Mouse (Mus musculus) hindbrain, embryonic 11.5 days (tissue): ENCODE results near the gene Gstm3. TPM values are rescaled to one million over a fixed set of nuclear protein-coding genes. Genes with fewer than 3 reads are reported as not detected.

Experiments used
- ATAC-seq: fragments of 200-750 bp; cut with Nextera tagmentation; 2 replicates; pipeline ENCODE4 v1.8.0; 2017; ENCODE audit warnings: mild to moderate bottlenecking, moderate TSS enrichment, moderate library complexity; ENCODE audit not compliant: low FRiP score
- DNase-seq: peaks from one replicate; pipeline ENCODE4 v3.0.0-alpha.2; 2015; ENCODE audit warnings: low spot score
- H3K27ac ChIP-seq: fragments of 300-500 bp; sonication (generic); 2 replicates; pipeline ENCODE4 v1.5.1; 2014; ENCODE audit warnings: mild to moderate bottlenecking, low read depth, low read length
- H3K27me3 ChIP-seq: fragments of 300-500 bp; sonication (generic); 2 replicates; pipeline ENCODE4 v1.6.1; 2014; ENCODE audit warnings: mild to moderate bottlenecking, low read length, moderate library complexity, mixed read lengths; ENCODE audit not compliant: control insufficient read depth, insufficient read depth
- H3K36me3 ChIP-seq: fragments of 300-500 bp; sonication (generic); 2 replicates; pipeline ENCODE4 v1.6.1; 2014; ENCODE audit warnings: mild to moderate bottlenecking, low read length, moderate library complexity, mixed read lengths; ENCODE audit not compliant: control insufficient read depth, insufficient read depth
- H3K4me1 ChIP-seq: fragments of 300-500 bp; sonication (generic); replicated peaks from 2 replicates; pipeline ENCODE4 v1.6.1; 2014; ENCODE audit warnings: low read length, mixed read lengths; ENCODE audit not compliant: control insufficient read depth, insufficient read depth
- H3K4me2 ChIP-seq: fragments of 300-500 bp; sonication (generic); replicated peaks from 2 replicates; pipeline ENCODE4 v1.6.1; 2014; ENCODE audit warnings: mild to moderate bottlenecking, low read depth, low read length
- H3K4me3 ChIP-seq: fragments of 300-500 bp; sonication (generic); 2 replicates; pipeline ENCODE4 v1.5.1; 2014; ENCODE audit warnings: low read depth, low read length
- H3K9ac ChIP-seq: fragments of 300-500 bp; sonication (generic); 2 replicates; pipeline ENCODE4 v1.6.1; 2014; ENCODE audit warnings: low read depth, low read length
- H3K9me3 ChIP-seq: fragments of 300-500 bp; sonication (generic); 2 replicates; pipeline ENCODE4 v1.6.1; 2016; ENCODE audit warnings: low read length; ENCODE audit not compliant: control insufficient read depth
- WGBS: fragments of 180-500 bp; shearing (Covaris S2); extraction: QIAGEN DNeasy Blood & Tissue Kit; methylation state at CpG from one replicate; pipeline ENCODE4 v1.1.7; 2014; 5-methylcytosine and 5-hydroxymethylcytosine counted together
- polyA plus RNA-seq: library from polyadenylated mRNA; unstranded; fragments of >200 nt; fragmentation: Nextera tagmentation; extraction: Ambion mirVana; gene quantifications from 2 replicates; pipeline ENCODE4 v1.2.1, GENCODE M21; 2014

The Gstm3 gene
- polyA plus RNA-seq, 1 experiment from 2014 or later, result not detected

GRCm38 (mm10) chr3:107929731-107930130, 39.4 kb downstream of the Gstm3 start:
- H3K27me3 ChIP-seq, result no peaks in the 10 kb centered on the region
- H3K4me1 ChIP-seq, result no peaks in the 10 kb centered on the region
- 89% methylated on average over 4 of the region's 4 CpGs for WGBS
- no peaks in the 10 kb centered on the region for H3K36me3 ChIP-seq
- ATAC-seq (no peak), DNase-seq (no peak)
- H3K4me2 ChIP-seq, result no peak overlapping the region
- no peaks in the 10 kb centered on the region for H3K9me3 ChIP-seq
- H3K27ac ChIP-seq, result no peak overlapping the region
- no peak overlapping the region for H3K9ac ChIP-seq
- no peak overlapping the region for H3K4me3 ChIP-seq

GRCm38 (mm10) chr3:107929243-107929642, 39.8 kb downstream of the Gstm3 start:
- Histone ChIP-seq H3K9me3 (no peaks in the 10 kb centered on the region), H3K4me1 (no peaks in the 10 kb centered on the region), H3K4me2 (no peak overlapping the region), H3K9ac (no peak overlapping the region), H3K4me3 (no peak overlapping the region), H3K27ac (no peak overlapping the region), H3K27me3 (no peaks in the 10 kb centered on the region), H3K36me3 (no peaks in the 10 kb centered on the region)
- 90% methylated on average over 4 of the region's 4 CpGs for WGBS
- DNase-seq, result no peak
- ATAC-seq, result no peak

- Histone ChIP-seq H3K9me3 (no peaks in the 10 kb centered on the region), H3K4me1 (no peaks in the 10 kb centered on the region), H3K9ac (no peak overlapping the region), H3K4me2 (no peak overlapping the region), H3K4me3 (no peak overlapping the region), H3K27ac (no peak overlapping the region), H3K36me3 (no peaks in the 10 kb centered on the region), H3K27me3 (no peaks in the 10 kb centered on the region)
- no peak for ATAC-seq
- no peak for DNase-seq
- 87% methylated on average over 11 of the region's 11 CpGs for WGBS
Observed at GRCm38 (mm10) chr3:107928691-107929090, 40.4 kb downstream of the Gstm3 start.

GRCm38 (mm10) chr3:107927841-107928240, 41.2 kb downstream of the Gstm3 start:
- no peak for DNase-seq
- Histone ChIP-seq H3K27ac (no peak overlapping the region), H3K9me3 (no peaks in the 10 kb centered on the region), H3K4me1 (no peaks in the 10 kb centered on the region), H3K36me3 (no peaks in the 10 kb centered on the region), H3K9ac (no peak overlapping the region), H3K4me3 (no peak overlapping the region), H3K27me3 (no peaks in the 10 kb centered on the region), H3K4me2 (no peak overlapping the region)
- no peak for ATAC-seq
- 71% methylated on average over 3 of the region's 3 CpGs for WGBS

GRCm38 (mm10) chr3:107925335-107925734, 43.7 kb downstream of the Gstm3 start:
- no peak overlapping the region for H3K27ac ChIP-seq
- H3K4me3 ChIP-seq, result no peak overlapping the region
- H3K9me3 ChIP-seq, result no peaks in the 10 kb centered on the region
- ATAC-seq, result no peak
- no peaks in the 10 kb centered on the region for H3K27me3 ChIP-seq
- no peaks in the 10 kb centered on the region for H3K36me3 ChIP-seq
- no peak for DNase-seq
- 89% methylated on average over 3 of the region's 3 CpGs for WGBS
- no peak overlapping the region for H3K4me2 ChIP-seq
- H3K9ac ChIP-seq, result no peak overlapping the region
- H3K4me1 ChIP-seq, result no peaks in the 10 kb centered on the region

- H3K27ac ChIP-seq, result no peak overlapping the region
- no peak for DNase-seq
- H3K4me1 ChIP-seq, result no peaks in the 10 kb centered on the region
- H3K4me2 ChIP-seq, result no peak overlapping the region
- H3K9me3 ChIP-seq, result no peaks in the 10 kb centered on the region
- no peak overlapping the region for H3K9ac ChIP-seq
- H3K4me3 ChIP-seq, result no peak overlapping the region
- no peaks in the 10 kb centered on the region for H3K36me3 ChIP-seq
- H3K27me3 ChIP-seq, result no peaks in the 10 kb centered on the region
- 94% methylated on average over 5 of the region's 5 CpGs for WGBS
- no peak for ATAC-seq
Observed at GRCm38 (mm10) chr3:107920348-107920747, 48.7 kb downstream of the Gstm3 start.

- 57% methylated on average over 7 of the region's 7 CpGs for WGBS
- Histone ChIP-seq H3K27me3 (no peaks in the 10 kb centered on the region), H3K9me3 (no peaks in the 10 kb centered on the region), H3K9ac (no peak overlapping the region), H3K4me2 (no peak overlapping the region), H3K36me3 (no peaks in the 10 kb centered on the region), H3K27ac (no peak overlapping the region), H3K4me1 (no peaks in the 10 kb centered on the region), H3K4me3 (no peak overlapping the region)
- ATAC-seq (peak; percentile 65; the same call in 1 of the 2 replicates), DNase-seq (peak; percentile 80)
Observed at GRCm38 (mm10) chr3:107917783-107918408, 51.2 kb downstream of the Gstm3 start.

GRCm38 (mm10) chr3:107917097-107917496, 52.0 kb downstream of the Gstm3 start:
- DNase-seq (peak; percentile 32), ATAC-seq (no peak)
- Histone ChIP-seq H3K36me3 (no peaks in the 10 kb centered on the region), H3K4me1 (no peaks in the 10 kb centered on the region), H3K9ac (no peak overlapping the region), H3K9me3 (no peaks in the 10 kb centered on the region), H3K27ac (no peak overlapping the region), H3K27me3 (no peaks in the 10 kb centered on the region), H3K4me2 (no peak overlapping the region), H3K4me3 (no peak overlapping the region)
- 76% methylated on average over 3 of the region's 3 CpGs for WGBS

- no peaks in the 10 kb centered on the region for H3K4me1 ChIP-seq
- no peaks in the 10 kb centered on the region for H3K27me3 ChIP-seq
- DNase-seq (no peak), ATAC-seq (no peak)
- no peaks in the 10 kb centered on the region for H3K9me3 ChIP-seq
- H3K9ac ChIP-seq, result no peak overlapping the region
- no peaks in the 10 kb centered on the region for H3K36me3 ChIP-seq
- H3K4me3 ChIP-seq, result no peak overlapping the region
- no peak overlapping the region for H3K27ac ChIP-seq
- no peak overlapping the region for H3K4me2 ChIP-seq
- 89% methylated on average over 15 of the region's 15 CpGs for WGBS
Observed at GRCm38 (mm10) chr3:107916674-107917073, 52.4 kb downstream of the Gstm3 start.
